Mouse (Mus musculus): Measurements from ENCODE around the gene Hlf.

- TF ChIP-seq GATA1 (IDR thresholded peaks at IDR 0.05; ENCODE audit: borderline replicate concordance, low read length) (no peak), TAL1 (conservative IDR thresholded peaks at IDR 0.05; ENCODE audit: low read depth, low read length) (no peak), CTCF (IDR thresholded peaks at IDR 0.05; ENCODE audit: low read depth, low read length) (no peak), POLR2AphosphoS5 (IDR thresholded peaks at IDR 0.05; ENCODE audit: insufficient replicate concordance, low read depth, low read length) (no peak)
These were observed 48.4 kb downstream of the Hlf start for GRCm38 (mm10) chr11:90342267-90342666.
